Comparison of ENCODE assay signal across 9 mouse cellular contexts in the genomic region with DNA sequence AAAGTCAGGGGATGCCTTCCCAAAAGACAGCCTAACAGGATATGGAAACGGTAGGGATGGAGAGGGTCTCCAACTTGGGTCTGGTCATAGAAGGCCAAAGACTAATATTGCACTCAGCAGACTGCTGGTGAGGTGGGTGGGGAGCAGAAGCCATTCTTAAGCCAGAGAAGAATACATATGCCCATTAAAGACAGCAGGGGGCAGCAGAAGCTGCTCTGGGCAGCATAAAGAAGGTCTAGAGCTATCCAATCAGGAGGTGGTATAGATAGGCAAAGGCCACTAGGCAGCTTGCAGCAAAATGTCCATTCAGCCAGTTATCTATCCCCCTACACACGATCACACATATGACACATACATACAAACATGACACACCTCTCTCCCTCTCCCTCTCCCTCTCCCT. TPM values are rescaled to one million over a fixed set of nuclear protein-coding genes. Genes with fewer than 3 reads are reported as not detected.
DNase-seq lines count a peak whose midpoint lies in the region; ATAC-seq and TF ChIP-seq lines count a peak whose summit lies in the region.
"Had no signal": no experiment of that assay in that cellular context is flagged by ENCODE, and none has a peak within 500 bp of the region (broad histone marks: within the 10 kb centered on the region; RNA-seq: fewer than 3 reads in every experiment).

No protein-coding gene starts in this region.

- peak; percentile 59 for DNase-seq in CD4-positive, CD25-positive, alpha-beta regulatory T cell, adult 2 months (ENCODE audit: low read depth, low spot score)
- DNase-seq in left cerebral cortex, adult 2 months (ENCODE audit: extremely low spot score in 1 of 2, low spot score in 2 of 2), result no peak
- no peak for DNase-seq in left cerebral cortex, adult 11 months (ENCODE audit: low spot score)

- no peak overlapping the region for H3K27ac ChIP-seq in left cerebral cortex, adult 2 months
- H3K27ac ChIP-seq in bone marrow, adult 2 months (ENCODE audit: control insufficient read depth, insufficient read depth, low read depth, low read length, poor library complexity), result no peak overlapping the region
- no peak overlapping the region for H3K27ac ChIP-seq in midbrain, embryonic 15.5 days
- H3K27ac ChIP-seq: heart, embryonic 15.5 days had no signal

- intact Hi-C loops in left cerebral cortex, adult 2 months (cut with DNase I), result loop anchor here (2.0 kb wide), 1 partner anchor 191 kb away; no protein-coding TSS in a partner anchor

- H3K9ac ChIP-seq in midbrain, embryonic 15.5 days, result no peak overlapping the region
- H3K9ac ChIP-seq: heart, embryonic 15.5 days had no signal

- no peak overlapping the region for H3K4me3 ChIP-seq in left cerebral cortex, adult 2 months
- H3K4me3 ChIP-seq in bone marrow, adult 2 months (replicated peaks; ENCODE audit: control insufficient read depth, low read depth, low read length), result no peak overlapping the region
- H3K4me3 ChIP-seq in midbrain, embryonic 15.5 days, result no peak overlapping the region
- H3K4me3 ChIP-seq: heart, embryonic 15.5 days had no signal

- no peaks in the 10 kb centered on the region for H3K27me3 ChIP-seq in midbrain, embryonic 15.5 days (replicated peaks)
- H3K27me3 ChIP-seq: heart, embryonic 15.5 days had no signal

- TF ChIP-seq POLR2A in bone marrow, adult 2 months (IDR thresholded peaks at IDR 0.05; ENCODE audit: borderline replicate concordance, control insufficient read depth, low read depth, low read length), result no peak

- no peak overlapping the region for H3K4me2 ChIP-seq in midbrain, embryonic 15.5 days
- H3K4me2 ChIP-seq: heart, embryonic 15.5 days had no signal

- no peaks in the 10 kb centered on the region for H3K36me3 ChIP-seq in midbrain, embryonic 15.5 days (replicated peaks)
- H3K36me3 ChIP-seq: heart, embryonic 15.5 days had no signal

- H3K9me3 ChIP-seq in midbrain, embryonic 15.5 days, result no peaks in the 10 kb centered on the region
- H3K9me3 ChIP-seq: heart, embryonic 15.5 days had no signal

- WGBS in bone marrow, adult 2 months, result 34% methylated on average over 2 of the region's 2 CpGs
- 48% methylated on average over 2 of the region's 2 CpGs for WGBS in midbrain, embryonic 15.5 days

- no peak for ATAC-seq in CD4-positive, CD25-positive, alpha-beta regulatory T cell, adult 4 months
- peak; percentile 64 to 80 for ATAC-seq in hematopoietic stem cell, adult 5-6 weeks (replicated peaks in 1 of 2; ENCODE audit: insufficient read depth in 1 of 2, low FRiP score in 2 of 2, low TSS enrichment in 1 of 2, low read depth in 1 of 2, poor library complexity in 2 of 2, severe bottlenecking in 2 of 2)
- ATAC-seq in megakaryocyte, adult 5-6 weeks (ENCODE audit: poor library complexity, severe bottlenecking), result peak; percentile 87
- no peak for ATAC-seq in midbrain, embryonic 15.5 days (replicated peaks)

- TF ChIP-seq CTCF in left cerebral cortex, adult 2 months (IDR thresholded peaks at IDR 0.05), result peak; percentile 58
- TF ChIP-seq CTCF in bone marrow, adult 2 months (IDR thresholded peaks at IDR 0.05; ENCODE audit: control insufficient read depth, insufficient read depth, low read length), result peak; percentile 50; the same call in 1 of the 2 replicates

- no peaks in the 10 kb centered on the region for H3K4me1 ChIP-seq in bone marrow, adult 2 months (ENCODE audit: control insufficient read depth, insufficient read depth, low read length)
- H3K4me1 ChIP-seq in midbrain, embryonic 15.5 days, result no peaks in the 10 kb centered on the region
- H3K4me1 ChIP-seq: heart, embryonic 15.5 days had no signal

RNA-seq across cellular contexts. Expression of gene Abo, which starts 17.1 kb away (rescaled TPM):
- not detected for polyA plus RNA-seq in CD4-positive, CD25-positive, alpha-beta regulatory T cell, adult 4 months (2017; shearing (Covaris generic))
- total RNA-seq in left cerebral cortex, adult 2 months (2021), result not detected
- polyA plus RNA-seq in bone marrow, adult 2 months (2011; ENCODE audit: insufficient read depth, insufficient read length, low replicate concordance, missing spikeins), result not detected in 2 replicates
- not detected in 2 replicates for total RNA-seq in hematopoietic stem cell, adult 5-6 weeks (2017)
- total RNA-seq in megakaryocyte, adult 5-6 weeks (2015), result not detected in 2 replicates
- total RNA-seq in megakaryocyte, adult 5-6 weeks (2017), result not detected in 2 replicates
- polyA plus RNA-seq in midbrain, embryonic 15.5 days (2015; fragmentation: Nextera tagmentation; extraction: Ambion mirVana), result not detected in 2 replicates
- polyA plus RNA-seq: heart, embryonic 15.5 days had no signal

RNA-seq across cellular contexts. Expression of gene Surf6, which starts 55.0 kb away (rescaled TPM):
- 10 to 100 TPM; 27.3 to 56.2 TPM for polyA plus RNA-seq in CD4-positive, CD25-positive, alpha-beta regulatory T cell, adult 4 months (2017; shearing (Covaris generic))
- total RNA-seq in left cerebral cortex, adult 2 months (2021), result 10 to 100 TPM; 25.4 to 27.3 TPM
- 7.5 and 23.5 TPM in 2 replicates for polyA plus RNA-seq in bone marrow, adult 2 months (2011; ENCODE audit: insufficient read depth, insufficient read length, low replicate concordance, missing spikeins)
- total RNA-seq in hematopoietic stem cell, adult 5-6 weeks (2017), result 60.0 and 60.6 TPM in 2 replicates
- total RNA-seq in megakaryocyte, adult 5-6 weeks (2015), result 8.9 and 9.2 TPM in 2 replicates
- total RNA-seq in megakaryocyte, adult 5-6 weeks (2017), result 20.7 and 27.9 TPM in 2 replicates
- polyA plus RNA-seq in midbrain, embryonic 15.5 days (2015; fragmentation: Nextera tagmentation; extraction: Ambion mirVana), result 34.9 and 35.1 TPM in 2 replicates

Comparison
In these comparisons a context has a peak if more than half of its experiments do, and no peak if none do; other contexts are left out.
1. ATAC-seq: peak in hematopoietic stem cell, adult 5-6 weeks (2 of 2) and megakaryocyte, adult 5-6 weeks (single experiment); none in CD4-positive, CD25-positive, alpha-beta regulatory T cell, adult 4 months (single experiment) and midbrain, embryonic 15.5 days (single experiment).